In genomic region chr8:9771606-9772518, GRCm38 (mm10) we compare ENCODE assay signal across 8 mouse cellular contexts. TPM values are rescaled to one million over a fixed set of nuclear protein-coding genes. Genes with fewer than 3 reads are reported as not detected.
A peak's percentile ranks its signal among the peaks of the same experiment; 100 is the strongest.
DNase-seq lines count a peak whose midpoint lies in the region; ATAC-seq and TF ChIP-seq lines count a peak whose summit lies in the region.

No protein-coding gene starts in this region.

- H3K9me3 ChIP-seq in forebrain, embryonic 16.5 days (ENCODE audit: control insufficient read depth, low read length), result no peaks in the 10 kb centered on the region
- H3K9me3 ChIP-seq in midbrain, embryonic 16.5 days (replicated peaks; ENCODE audit: control insufficient read depth, low read length, poor library complexity, severe bottlenecking), result no peaks in the 10 kb centered on the region

- H3K36me3 ChIP-seq in forebrain, embryonic 16.5 days (ENCODE audit: control insufficient read depth, insufficient read depth), result no peaks in the 10 kb centered on the region
- H3K36me3 ChIP-seq in midbrain, embryonic 16.5 days (ENCODE audit: control insufficient read depth, insufficient read depth, low read length), result no peaks in the 10 kb centered on the region

- H3K27me3 ChIP-seq in forebrain, embryonic 16.5 days (replicated peaks; ENCODE audit: control insufficient read depth, insufficient read depth, low read length), result peaks cover 2% of the 10 kb centered on the region; the same call in 1 of the 2 replicates
- no peaks in the 10 kb centered on the region for H3K27me3 ChIP-seq in midbrain, embryonic 16.5 days (ENCODE audit: control insufficient read depth, insufficient read depth, low read depth, low read length)

- TF ChIP-seq CTCF in gastrocnemius, adult 2 months (IDR thresholded peaks at IDR 0.05), result no peak

- H3K4me3 ChIP-seq in gastrocnemius, adult 2 months, result peak overlapping the region; percentile 65
- H3K4me3 ChIP-seq in forebrain, embryonic 16.5 days (replicated peaks; ENCODE audit: low read length), result peak overlapping the region; percentile 80
- peak overlapping the region; percentile 88 for H3K4me3 ChIP-seq in midbrain, embryonic 16.5 days (ENCODE audit: low read depth, low read length)

- H3K27ac ChIP-seq in gastrocnemius, adult 2 months, result no peak overlapping the region
- H3K27ac ChIP-seq in forebrain, embryonic 16.5 days (ENCODE audit: low read length), result peak overlapping the region; percentile 78
- H3K27ac ChIP-seq in midbrain, embryonic 16.5 days (ENCODE audit: low read length), result peak overlapping the region; percentile 95

- H3K9ac ChIP-seq in forebrain, embryonic 16.5 days (replicated peaks; ENCODE audit: low read depth, low read length), result peak overlapping the region; percentile 79
- peak overlapping the region; percentile 91 for H3K9ac ChIP-seq in midbrain, embryonic 16.5 days (ENCODE audit: low read depth, low read length)

- intact Hi-C loops in gastrocnemius, adult 2 months (cut with DNase I), result no loop called here

- peaks cover 13% of the 10 kb centered on the region for H3K4me1 ChIP-seq in forebrain, embryonic 16.5 days (replicated peaks; ENCODE audit: control insufficient read depth, insufficient read depth, low read length)
- peaks cover 15% of the 10 kb centered on the region for H3K4me1 ChIP-seq in midbrain, embryonic 16.5 days (ENCODE audit: control insufficient read depth, insufficient read depth, low read length)

- H3K4me2 ChIP-seq in forebrain, embryonic 16.5 days (ENCODE audit: low read length), result peak overlapping the region; percentile 96
- peak overlapping the region; percentile 89 for H3K4me2 ChIP-seq in midbrain, embryonic 16.5 days (ENCODE audit: low read length)

- peak; percentile 58 for ATAC-seq in forebrain, embryonic 16.5 days
- peak; percentile 74 for ATAC-seq in midbrain, embryonic 16.5 days

- WGBS in forebrain, embryonic 16.5 days, result 1% methylated on average over 50 of the region's 55 CpGs
- WGBS in midbrain, embryonic 16.5 days, result 1% methylated on average over 43 of the region's 55 CpGs

- DNase-seq in gastrocnemius, adult 2 months, result no peak
- DNase-seq in gastrocnemius, postnatal 4 days (ENCODE audit: low spot score in 2 of 2), result no peak
- peak; percentile 68 for DNase-seq in cerebellum, adult 11-12 months
- peak; percentile 44 to 57 for DNase-seq in layer of hippocampus, postnatal 36 days
- DNase-seq in thymus, postnatal 0 days (ENCODE audit: low spot score), result no peak
- no peak for DNase-seq in adipocyte (ENCODE audit: low spot score)

RNA-seq across cellular contexts. Expression of gene Fam155a, which starts 0.9 kb away (rescaled TPM):
- under 1 TPM in 1 of 2 experiments, not detected in 1; 0.08 TPM for total RNA-seq in gastrocnemius, adult 2 months (2021)
- 1 to 10 TPM; 1.1 to 1.2 TPM for total RNA-seq in gastrocnemius, postnatal 4 days (2021)
- polyA plus RNA-seq in forebrain, embryonic 16.5 days (2015; fragmentation: Nextera tagmentation; extraction: Ambion mirVana), result 13.8 and 17.6 TPM in 2 replicates
- total RNA-seq in layer of hippocampus, postnatal 36 days (2021), result 100 to 1,000 TPM; 115 to 118 TPM
- 31.5 and 34.3 TPM in 2 replicates for polyA plus RNA-seq in midbrain, embryonic 16.5 days (2015; fragmentation: Nextera tagmentation; extraction: Ambion mirVana)
- 0.13 and 0.17 TPM in 2 replicates for polyA plus RNA-seq in thymus, postnatal 0 days (2015; fragmentation: Nextera tagmentation; extraction: Ambion mirVana)

Comparison
In these comparisons a context has a peak if more than half of its experiments do, and no peak if none do; other contexts are left out.
1. DNase-seq: peak in cerebellum, adult 11-12 months (single experiment) and layer of hippocampus, postnatal 36 days (2 of 2); none in gastrocnemius, adult 2 months (single experiment), gastrocnemius, postnatal 4 days (0 of 2), thymus, postnatal 0 days (single experiment) and adipocyte (single experiment).
2. RNA of gene Fam155a, which starts 0.9 kb away (total RNA-seq): 115 to 118 TPM in layer of hippocampus, postnatal 36 days; 1.1 to 1.2 TPM in gastrocnemius, postnatal 4 days and 0.08 TPM in gastrocnemius, adult 2 months; every median in the first group is over 10 times any median in the second.
3. Peak in every context shown above with its lines, with median percentiles within 50 percentile points of each other: H3K4me3 ChIP-seq.